ENCODE assay signal across 10 mouse cellular contexts in genomic region chr4:44518923-44519322, GRCm38 (mm10).
DNase-seq lines count a peak whose midpoint lies in the region; TF ChIP-seq lines count a peak whose summit lies in the region.
"Had no signal": no experiment of that assay in that cellular context is flagged by ENCODE, and none has a peak within 500 bp of the region (broad histone marks: within the 10 kb centered on the region; RNA-seq: fewer than 3 reads in every experiment).

No protein-coding gene starts in this region.

- no peak overlapping the region for H3K4me3 ChIP-seq in left cerebral cortex, adult 2 months
- H3K4me3 ChIP-seq in forebrain, embryonic 10.5 days: no peak overlapping the region
- H3K4me3 ChIP-seq: myocyte had no signal

- DNase-seq in left cerebral cortex, postnatal 14 days (ENCODE audit: low spot score in 2 of 2): peak; percentile 8 to 37
- no peak for DNase-seq in left cerebral cortex, adult 2 months (ENCODE audit: extremely low spot score in 1 of 2, low spot score in 2 of 2)
- DNase-seq in forebrain, embryonic 10.5 days (ENCODE audit: extremely low spot score, low spot score): peak; percentile 65
- DNase-seq in layer of hippocampus, adult 8-10 months (ENCODE audit: low spot score in 2 of 2): peak; percentile 15 to 32
- peak; percentile 94 for DNase-seq in retina, postnatal 1 day
- DNase-seq in kidney, adult 9 months: no peak
- DNase-seq in adrenal gland, adult 18-20 months (ENCODE audit: low spot score in 2 of 2): no peak
- DNase-seq: liver, postnatal 0 days; spleen, adult 18-20 months had no signal

- H3K27ac ChIP-seq in left cerebral cortex, adult 2 months: no peak overlapping the region
- H3K27ac ChIP-seq in forebrain, embryonic 10.5 days: no peak overlapping the region

- peaks cover 23% of the 10 kb centered on the region for H3K4me1 ChIP-seq in forebrain, embryonic 10.5 days

- WGBS in forebrain, embryonic 10.5 days: 34% methylated on average over 11 of the region's 11 CpGs

- H3K36me3 ChIP-seq in forebrain, embryonic 10.5 days (replicated peaks): no peaks in the 10 kb centered on the region

- TF ChIP-seq CTCF in left cerebral cortex, adult 2 months (IDR thresholded peaks at IDR 0.05): no peak

- H3K27me3 ChIP-seq in forebrain, embryonic 10.5 days (ENCODE audit: poor library complexity, severe bottlenecking): peaks cover 94% of the 10 kb centered on the region

- H3K9me3 ChIP-seq in forebrain, embryonic 10.5 days: no peaks in the 10 kb centered on the region

- intact Hi-C loops in left cerebral cortex, postnatal 14 days (cut with DNase I): no loop called here
- intact Hi-C loops in left cerebral cortex, adult 2 months (cut with DNase I): no loop called here

Comparison
In these comparisons a context has a peak if more than half of its experiments do, and no peak if none do; other contexts are left out.
1. DNase-seq: peak in left cerebral cortex, postnatal 14 days (2 of 2), forebrain, embryonic 10.5 days (single experiment), layer of hippocampus, adult 8-10 months (2 of 2) and retina, postnatal 1 day (single experiment); none in left cerebral cortex, adult 2 months (0 of 2), kidney, adult 9 months (single experiment) and adrenal gland, adult 18-20 months (0 of 2).